Mouse (Mus musculus) thymus, postnatal 4 days (tissue): Measurements from ENCODE around the gene 1110008L16Rik.
"Not testable (repeated sequence)": the region's sequence is repeated elsewhere in the genome, so short reads cannot be mapped to it uniquely, and the experiment has no call there.

Source experiments
- DNase-seq: peaks from one replicate; pipeline ENCODE4 v3.0.0; 2021

The 1110008L16Rik gene

GRCm38 (mm10) chr12:55299336-55299735 is at the start of gene 1110008L16Rik:
TSS of gene 1110008L16Rik (plus strand) at chr12:55299577.
- no peak for DNase-seq

GRCm38 (mm10) chr12:55261950-55262349 is 37.4 kb upstream of the 1110008L16Rik start:
- not testable (repeated sequence) for DNase-seq

GRCm38 (mm10) chr12:55263385-55263784 is 36.0 kb upstream of the 1110008L16Rik start:
- DNase-seq = not testable (repeated sequence)

GRCm38 (mm10) chr12:55272243-55272642 is 27.1 kb upstream of the 1110008L16Rik start:
- no peak for DNase-seq

DNA sequence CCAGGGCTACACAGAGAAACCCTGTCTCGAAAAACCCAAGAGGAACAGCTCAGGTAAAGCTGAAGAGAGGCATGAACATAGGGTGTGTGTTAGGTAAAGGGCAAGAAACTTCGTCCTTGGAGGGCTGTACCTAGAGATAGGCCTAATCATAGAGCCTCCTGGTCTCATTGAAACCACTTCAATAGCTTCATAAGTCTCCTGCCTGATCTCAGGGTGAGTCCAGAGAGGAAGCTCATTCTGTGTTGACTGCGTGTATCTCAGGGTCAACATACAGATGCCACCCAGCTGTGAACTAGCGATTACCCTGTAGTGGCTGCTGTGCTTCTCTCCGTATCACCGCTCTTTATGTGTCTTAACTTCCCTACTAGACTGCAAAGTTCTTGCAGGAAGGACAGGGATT is 21.8 kb upstream of the 1110008L16Rik start:
- DNase-seq = not testable (repeated sequence)

GRCm38 (mm10) chr12:55298112-55298511 is 1.3 kb upstream of the 1110008L16Rik start:
- no peak for DNase-seq

DNA sequence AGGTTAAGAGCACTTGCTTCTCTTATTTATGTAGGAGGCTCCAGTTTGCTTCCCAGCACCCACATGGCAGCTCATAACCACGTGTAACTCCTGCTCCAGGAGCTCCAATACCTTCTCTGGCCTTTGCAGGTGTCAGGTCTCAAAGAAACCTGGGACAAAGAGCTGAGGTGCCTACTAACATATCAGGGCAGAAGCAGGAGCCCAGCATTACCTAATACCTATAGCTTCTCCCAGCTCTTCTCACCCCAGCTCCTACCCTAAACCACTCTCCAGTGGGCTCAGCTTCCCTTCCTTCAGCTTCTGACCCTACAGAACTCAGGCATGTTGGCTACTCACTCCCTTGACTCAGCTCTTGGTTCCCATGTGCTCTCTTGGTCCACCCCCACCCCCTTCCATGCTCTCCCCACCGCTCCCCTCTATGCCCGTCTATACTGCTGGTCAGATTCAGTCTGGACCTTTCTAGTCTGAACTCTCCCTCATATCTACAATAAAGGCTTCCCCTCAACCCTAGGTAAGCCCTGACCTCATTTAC is 1.5 kb downstream of the 1110008L16Rik start:
- DNase-seq = no peak

DNA sequence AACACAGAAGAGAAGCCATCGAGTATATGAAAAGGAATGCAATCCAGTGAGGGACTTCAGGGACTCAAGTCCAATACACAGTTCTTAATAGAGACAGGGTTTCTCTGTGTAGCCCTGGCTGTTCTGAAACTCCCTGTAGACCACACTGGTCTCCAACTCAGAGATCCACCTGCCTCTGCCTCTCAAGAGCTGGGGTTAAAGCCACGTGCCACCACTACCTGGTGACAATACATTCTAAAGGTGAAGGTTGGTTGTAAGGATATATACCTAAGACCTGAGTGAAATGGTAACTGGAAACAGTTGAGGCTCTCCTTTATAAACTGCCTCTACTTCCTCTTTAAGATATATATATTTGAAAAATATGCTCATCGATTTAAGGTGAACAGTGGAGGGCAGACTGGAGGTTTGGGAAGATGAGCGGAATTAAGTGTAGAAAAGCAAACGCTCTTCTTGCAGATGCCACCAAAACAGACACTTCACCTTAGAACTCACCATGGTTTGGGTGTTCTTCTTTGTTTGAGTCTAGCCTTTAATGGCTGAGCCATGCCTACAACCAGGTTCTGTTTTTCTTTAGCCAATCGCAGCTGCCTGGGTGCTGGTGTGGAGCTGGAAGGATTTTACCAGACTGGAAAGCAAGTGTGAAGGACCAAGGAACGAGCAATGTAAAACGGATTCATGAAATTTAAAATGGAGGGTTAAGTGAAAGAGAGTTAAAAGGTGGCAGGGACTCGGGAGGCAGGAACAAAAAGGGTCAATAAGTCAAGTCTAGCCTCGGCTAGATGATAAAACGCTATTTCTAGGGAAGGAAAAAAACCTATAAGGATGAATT is 2.3 kb downstream of the 1110008L16Rik start:
- DNase-seq = no peak

DNA sequence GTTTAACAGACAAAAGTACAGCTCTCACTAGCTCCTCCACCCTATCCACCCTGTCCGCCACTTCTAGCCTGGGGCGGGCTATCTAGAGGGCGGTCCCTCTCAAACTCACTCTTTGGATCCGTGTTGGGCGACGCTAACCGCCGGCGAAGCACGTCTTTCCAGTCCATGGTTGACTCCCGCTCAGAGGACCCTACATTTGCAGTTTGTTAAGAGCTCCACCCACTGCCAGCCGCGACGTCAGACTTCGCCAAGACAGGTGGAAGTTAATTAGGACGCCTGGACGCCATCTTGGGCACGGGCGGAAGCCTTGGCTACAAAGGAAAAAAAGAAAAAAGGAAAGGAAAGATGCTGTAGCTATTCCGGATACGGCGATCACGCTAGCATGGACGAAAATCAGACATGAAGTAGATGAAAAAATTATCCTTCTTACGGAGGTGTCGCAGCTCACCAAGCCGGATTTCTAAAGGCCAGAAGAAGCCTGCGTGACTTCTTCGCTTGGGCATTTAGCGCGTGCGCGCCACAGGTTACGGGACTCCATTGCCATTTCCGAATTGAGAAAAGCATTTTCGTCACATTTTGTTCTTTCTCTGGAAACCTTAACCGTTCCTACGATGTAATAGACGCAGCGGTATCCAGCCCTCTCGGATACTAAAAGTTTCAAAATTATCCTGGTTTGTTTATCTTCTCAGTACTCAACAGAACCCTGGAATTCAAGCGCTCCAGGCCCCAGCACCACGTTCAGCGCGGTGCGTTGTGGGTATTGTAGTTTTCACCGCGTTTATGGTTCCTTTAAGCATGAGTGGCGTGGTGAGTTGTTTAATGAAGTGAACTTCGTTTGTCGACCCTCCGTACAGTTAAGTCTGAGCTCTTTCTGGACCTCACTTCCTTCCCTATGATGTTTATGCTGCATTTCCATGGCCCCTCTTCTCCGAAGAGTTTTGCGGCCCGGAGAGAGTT is 3.4 kb downstream of the 1110008L16Rik start, which contains the start of gene Ppp2r3c:
Gene Ppp2r3c (minus strand): TSS at position 514 of the 957 bp plus-strand sequence.
- DNase-seq = peak; percentile 90

DNA sequence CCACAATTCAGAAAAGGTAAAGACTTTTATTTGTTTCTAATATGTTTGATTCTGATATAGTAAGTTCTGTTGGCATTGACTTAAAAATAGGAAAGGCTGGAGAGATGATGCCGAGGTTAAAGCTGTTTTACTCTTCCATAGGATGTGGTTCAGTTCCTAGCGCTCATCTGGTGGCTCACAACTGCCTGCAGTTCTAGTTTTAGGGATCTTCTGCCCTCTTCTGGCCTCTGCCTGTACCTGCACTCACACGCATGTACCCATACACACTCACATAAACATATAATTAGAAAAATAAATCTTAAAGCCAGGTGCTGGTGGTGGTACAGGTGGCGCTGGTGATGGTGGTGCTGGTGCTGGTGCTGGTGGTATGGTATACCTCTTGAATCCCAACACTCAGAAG is 7.0 kb downstream of the 1110008L16Rik start:
- DNase-seq = no peak

- no peak for DNase-seq
Observed at GRCm38 (mm10) chr12:55307566-55307965, 8.2 kb downstream of the 1110008L16Rik start.

GRCm38 (mm10) chr12:55308731-55309130 is 9.4 kb downstream of the 1110008L16Rik start:
- DNase-seq = no peak

GRCm38 (mm10) chr12:55309501-55309900 is 10.1 kb downstream of the 1110008L16Rik start:
- no peak for DNase-seq

DNA sequence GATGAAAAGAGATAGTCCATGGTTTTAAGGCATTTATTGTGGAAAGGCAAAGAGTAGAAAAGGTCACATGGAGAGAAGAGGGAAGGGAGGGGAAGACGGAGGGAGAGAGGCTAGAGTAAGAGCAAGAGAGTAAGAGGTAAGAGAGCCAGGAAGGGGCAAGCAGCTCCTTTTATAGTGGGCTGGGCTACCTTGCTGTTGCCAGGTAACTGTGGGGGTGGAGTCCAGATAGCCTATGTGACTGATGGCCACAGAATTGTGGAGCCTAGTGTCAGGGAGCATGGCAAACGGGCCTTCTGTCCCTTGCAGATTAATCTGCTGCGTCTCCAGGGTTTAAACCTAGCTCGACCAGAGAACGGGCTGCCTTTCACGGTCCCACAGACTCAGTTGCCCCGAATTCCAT is 12.5 kb downstream of the 1110008L16Rik start:
- no peak for DNase-seq

GRCm38 (mm10) chr12:55313901-55314300 is 14.5 kb downstream of the 1110008L16Rik start:
- DNase-seq = peak; percentile 48

GRCm38 (mm10) chr12:55315192-55315591 is 15.8 kb downstream of the 1110008L16Rik start:
- DNase-seq = peak; percentile 82

GRCm38 (mm10) chr12:55321642-55322291 is 22.4 kb downstream of the 1110008L16Rik start:
- DNase-seq = no peak

GRCm38 (mm10) chr12:55325702-55326101 is 26.3 kb downstream of the 1110008L16Rik start:
- DNase-seq = no peak

- DNase-seq = no peak
Observed at GRCm38 (mm10) chr12:55328784-55329183, 29.4 kb downstream of the 1110008L16Rik start.

DNA sequence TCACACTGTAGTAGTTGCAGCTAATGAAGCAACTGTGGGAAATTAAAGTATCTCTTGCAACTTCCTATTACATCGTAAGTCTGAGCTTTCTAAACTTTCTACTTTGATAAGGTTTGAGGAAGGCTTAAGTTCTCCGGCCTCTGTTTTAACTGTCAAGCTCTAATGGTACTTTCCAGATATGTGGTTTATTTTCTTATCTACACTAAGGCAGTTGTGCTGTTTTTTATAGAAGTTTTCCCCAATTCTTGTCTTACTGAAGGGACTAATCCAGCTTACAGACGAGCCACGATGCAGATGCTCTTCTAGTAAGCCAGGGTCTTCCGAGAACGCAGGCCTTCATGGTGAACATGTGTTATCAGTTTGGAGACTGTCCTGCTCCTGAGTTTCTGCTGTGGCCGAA is 30.0 kb downstream of the 1110008L16Rik start:
- no peak for DNase-seq

DNA sequence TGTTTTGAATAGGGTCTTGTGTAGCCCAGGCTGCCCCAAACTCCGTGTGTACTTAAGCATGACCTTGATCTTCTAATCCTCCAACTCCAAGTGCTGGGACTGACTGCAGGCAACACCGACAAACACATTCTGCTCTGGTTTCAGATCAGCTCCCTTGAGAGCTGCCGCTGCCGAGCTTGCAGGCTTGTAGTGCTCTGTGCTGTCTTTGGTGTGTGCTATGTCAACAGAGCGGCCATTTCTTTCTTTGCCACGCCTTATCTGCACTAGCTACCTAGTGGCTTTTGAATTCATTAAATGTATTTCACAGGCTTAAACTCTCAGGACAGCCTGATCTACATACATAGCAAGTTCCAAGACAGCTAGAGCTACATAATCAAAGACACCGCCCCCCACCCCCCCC is 34.3 kb downstream of the 1110008L16Rik start:
- no peak for DNase-seq

DNA sequence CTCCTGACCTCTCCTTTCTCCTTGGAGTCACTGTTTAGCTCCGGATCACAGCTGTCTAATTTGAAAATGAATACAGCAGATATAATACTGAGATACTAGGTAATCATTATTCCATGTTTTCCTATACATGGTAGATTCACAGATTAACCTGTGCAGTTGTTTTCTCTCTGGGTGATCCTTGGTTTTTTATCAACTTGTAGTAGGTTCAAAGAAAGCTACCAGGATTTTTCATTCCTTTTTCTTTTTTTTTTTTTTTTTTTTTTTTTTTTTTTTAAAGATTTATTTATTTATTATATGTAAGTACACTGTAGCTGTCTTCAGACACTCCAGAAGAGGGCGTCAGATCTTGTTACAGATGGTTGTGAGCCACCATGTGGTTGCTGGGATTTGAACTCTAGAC is 39.1 kb downstream of the 1110008L16Rik start:
- not testable (repeated sequence) for DNase-seq

- not testable (repeated sequence) for DNase-seq
Observed at GRCm38 (mm10) chr12:55343045-55343444, 43.7 kb downstream of the 1110008L16Rik start.
